Mouse (Mus musculus) heart, adult 2 months (tissue): ENCODE data around the gene Rpl39l.
"Not testable (repeated sequence)": the region's sequence is repeated elsewhere in the genome, so short reads cannot be mapped to it uniquely, and the experiment has no call there.

Experiments used
- CTCF ChIP-seq: fragments of 200-600 bp; IDR thresholded peaks from 2 replicates; pipeline ENCODE4 v1.8.1; 2022; ENCODE audit warnings: antibody characterized with exemption, mild to moderate bottlenecking, moderate library complexity
- EP300 ChIP-seq: fragments of 200-500 bp; IDR thresholded peaks from 2 replicates; pipeline ENCODE4 v1.6.1; 2011; ENCODE audit warnings: low read depth, low read length, control low read depth; ENCODE audit not compliant: insufficient read depth

DNA sequence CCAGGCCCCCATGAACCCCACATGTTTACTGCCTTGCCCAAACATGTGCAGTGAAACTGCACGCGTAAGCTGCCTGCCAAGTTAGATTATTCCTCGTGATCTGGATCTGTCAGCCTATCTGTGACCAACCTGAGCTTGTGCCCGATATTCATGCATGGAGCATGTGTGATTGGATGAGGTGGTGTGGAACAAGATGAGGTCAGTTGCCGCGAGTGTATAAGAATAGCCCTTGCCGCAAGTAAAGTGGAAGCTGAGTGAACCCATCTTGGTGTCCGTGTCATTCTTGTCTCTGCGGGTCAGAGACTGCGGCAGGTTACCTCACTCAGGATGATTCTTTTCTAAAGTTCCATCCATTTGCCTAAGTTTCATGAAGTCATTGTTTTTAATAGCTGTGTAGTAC is 17.4 kb downstream of the Rpl39l start:
- TF ChIP-seq CTCF, EP300: not testable (repeated sequence)
